Comparison of ENCODE assay signal across 21 mouse cellular contexts in genomic region chr1:134788096-134788495, GRCm38 (mm10).
DNase-seq lines count a peak whose midpoint lies in the region; ATAC-seq and TF ChIP-seq lines count a peak whose summit lies in the region.
"Had no signal": no experiment of that assay in that cellular context is flagged by ENCODE, and none has a peak within 500 bp of the region (broad histone marks: within the 10 kb centered on the region; RNA-seq: fewer than 3 reads in every experiment).

No protein-coding gene starts in this region.

- no peak overlapping the region for H3K27ac ChIP-seq in heart, adult 2 months
- H3K27ac ChIP-seq in hindbrain, embryonic 12.5 days, result peak overlapping the region; percentile 44; the same call in 1 of the 2 replicates
- no peak overlapping the region for H3K27ac ChIP-seq in hindbrain, embryonic 16.5 days (ENCODE audit: low read depth, low read length)
- peak overlapping the region; percentile 66 for H3K27ac ChIP-seq in embryonic facial prominence, embryonic 15.5 days (replicated peaks)
- H3K27ac ChIP-seq: liver, embryonic 14.5 days; neural tube, embryonic 15.5 days had no signal

- intact Hi-C loops in heart, adult 2 months (cut with DNase I), result no loop called here

- H3K4me2 ChIP-seq in hindbrain, embryonic 12.5 days (replicated peaks), result no peak overlapping the region
- no peak overlapping the region for H3K4me2 ChIP-seq in hindbrain, embryonic 16.5 days (ENCODE audit: low read length)
- H3K4me2 ChIP-seq in embryonic facial prominence, embryonic 15.5 days (replicated peaks), result no peak overlapping the region
- H3K4me2 ChIP-seq: neural tube, embryonic 15.5 days had no signal

- H3K4me3 ChIP-seq in heart, adult 2 months, result no peak overlapping the region
- no peak overlapping the region for H3K4me3 ChIP-seq in hindbrain, embryonic 12.5 days
- no peak overlapping the region for H3K4me3 ChIP-seq in hindbrain, embryonic 16.5 days (ENCODE audit: low read length)
- no peak overlapping the region for H3K4me3 ChIP-seq in embryonic facial prominence, embryonic 15.5 days (replicated peaks)
- H3K4me3 ChIP-seq: myocyte; neural tube, embryonic 15.5 days had no signal

- H3K27me3 ChIP-seq in heart, adult 2 months (ENCODE audit: control insufficient read depth, insufficient read depth, low read length), result no peaks in the 10 kb centered on the region
- no peaks in the 10 kb centered on the region for H3K27me3 ChIP-seq in hindbrain, embryonic 12.5 days
- H3K27me3 ChIP-seq in hindbrain, embryonic 16.5 days (replicated peaks; ENCODE audit: control insufficient read depth, insufficient read depth, low read length), result no peaks in the 10 kb centered on the region
- no peaks in the 10 kb centered on the region for H3K27me3 ChIP-seq in embryonic facial prominence, embryonic 15.5 days
- H3K27me3 ChIP-seq: CH12.LX; neural tube, embryonic 15.5 days had no signal

- ATAC-seq in hindbrain, embryonic 12.5 days (ENCODE audit: low FRiP score), result no peak
- ATAC-seq in hindbrain, embryonic 16.5 days, result no peak
- peak; percentile 43; the same call in 1 of the 2 replicates for ATAC-seq in embryonic facial prominence, embryonic 15.5 days (ENCODE audit: insufficient number of reproducible peaks, low FRiP score, low TSS enrichment, low read depth)
- ATAC-seq: forebrain, postnatal 0 days; inflammation-experienced regulatory T-cells, adult 6 months had no signal

- peaks cover 21% of the 10 kb centered on the region for H3K36me3 ChIP-seq in heart, adult 2 months (ENCODE audit: control insufficient read depth, insufficient read depth, low read length)
- no peaks in the 10 kb centered on the region for H3K36me3 ChIP-seq in hindbrain, embryonic 12.5 days
- no peaks in the 10 kb centered on the region for H3K36me3 ChIP-seq in hindbrain, embryonic 16.5 days (ENCODE audit: control insufficient read depth, insufficient read depth, low read length)
- H3K36me3 ChIP-seq in embryonic facial prominence, embryonic 15.5 days, result no peaks in the 10 kb centered on the region
- H3K36me3 ChIP-seq: neural tube, embryonic 15.5 days had no signal

- TF ChIP-seq EP300 in heart, adult 2 months (IDR thresholded peaks at IDR 0.05; ENCODE audit: insufficient read depth, low read depth, low read length), result no peak

- no peak overlapping the region for H3K9ac ChIP-seq in heart, adult 2 months (ENCODE audit: low read depth, low read length)
- no peak overlapping the region for H3K9ac ChIP-seq in hindbrain, embryonic 12.5 days
- no peak overlapping the region for H3K9ac ChIP-seq in hindbrain, embryonic 16.5 days (ENCODE audit: low read depth, low read length)
- no peak overlapping the region for H3K9ac ChIP-seq in embryonic facial prominence, embryonic 15.5 days
- H3K9ac ChIP-seq: forebrain, postnatal 0 days; liver, embryonic 14.5 days; neural tube, embryonic 15.5 days had no signal

- peaks cover 12% of the 10 kb centered on the region for H3K4me1 ChIP-seq in heart, adult 2 months (ENCODE audit: control insufficient read depth, insufficient read depth, low read length)
- peaks cover 8% of the 10 kb centered on the region for H3K4me1 ChIP-seq in hindbrain, embryonic 12.5 days
- no peaks in the 10 kb centered on the region for H3K4me1 ChIP-seq in hindbrain, embryonic 16.5 days (ENCODE audit: control insufficient read depth, insufficient read depth, low read depth, low read length)
- peaks cover 24% of the 10 kb centered on the region for H3K4me1 ChIP-seq in embryonic facial prominence, embryonic 15.5 days

- 0 out of 2 replicates have a peak, but pooled peaks cover 1% of the 10 kb centered on the region for H3K79me2 ChIP-seq in heart, adult 2 months (replicated peaks; ENCODE audit: control insufficient read depth, insufficient read depth, low read length)

- WGBS in heart, adult 2 months, result 68% methylated on average over 7 of the region's 7 CpGs
- 51% methylated on average over 7 of the region's 7 CpGs for WGBS in hindbrain, embryonic 12.5 days
- 53% methylated on average over 7 of the region's 7 CpGs for WGBS in hindbrain, embryonic 16.5 days
- 33% methylated on average over 7 of the region's 7 CpGs for WGBS in embryonic facial prominence, embryonic 15.5 days

- TF ChIP-seq POLR2A in heart, adult 2 months (IDR thresholded peaks at IDR 0.05; ENCODE audit: insufficient read depth, low read depth, low read length), result no peak

- H3K9me3 ChIP-seq in hindbrain, embryonic 12.5 days (replicated peaks), result no peaks in the 10 kb centered on the region
- H3K9me3 ChIP-seq in hindbrain, embryonic 16.5 days (ENCODE audit: control insufficient read depth, low read length), result no peaks in the 10 kb centered on the region
- H3K9me3 ChIP-seq in embryonic facial prominence, embryonic 15.5 days (replicated peaks), result no peaks in the 10 kb centered on the region
- H3K9me3 ChIP-seq: neural tube, embryonic 15.5 days had no signal

- no peak for TF ChIP-seq CTCF in heart, adult 2 months (IDR thresholded peaks at IDR 0.05)

- DNase-seq in heart, adult 11 months, result peak; percentile 87
- no peak for DNase-seq in heart, adult 2 months
- DNase-seq in retina, embryonic 14.5 days (ENCODE audit: low spot score), result peak; percentile 11
- no peak for DNase-seq in lung, postnatal 36 days
- no peak for DNase-seq in layer of hippocampus, adult 9-10 months (ENCODE audit: low spot score)
- DNase-seq: adrenal gland, adult 2 months; cerebellum, adult 9-11 months; forebrain, postnatal 0 days; gastrocnemius, postnatal 14 days; heart, postnatal 14 days; layer of hippocampus, postnatal 36 days; lung, postnatal 10 days; thymus, adult 2 months had no signal

Comparison
In these comparisons a context has a peak if more than half of its experiments do, and no peak if none do; other contexts are left out.
1. DNase-seq: peak in heart, adult 11 months (single experiment) and retina, embryonic 14.5 days (single experiment); none in heart, adult 2 months (0 of 2), lung, postnatal 36 days (single experiment) and layer of hippocampus, adult 9-10 months (single experiment).
2. H3K27ac ChIP-seq: peak in hindbrain, embryonic 12.5 days (single experiment) and embryonic facial prominence, embryonic 15.5 days (single experiment); none in heart, adult 2 months (single experiment) and hindbrain, embryonic 16.5 days (single experiment).